Mouse (Mus musculus): ENCODE data around the gene Gna14.

The Gna14 gene

GRCm38 (mm10) chr19:16435531-16436231, at the start of gene Gna14:
TSS of gene Gna14 (plus strand) at chr19:16435762.
- peak; percentile 70 for DNase-seq

- no peak for DNase-seq
Measured at GRCm38 (mm10) chr19:16386514-16386913, 49.0 kb upstream of the Gna14 start.

- DNase-seq: no peak
Measured at GRCm38 (mm10) chr19:16390192-16390795, 45.3 kb upstream of the Gna14 start.

- DNase-seq: no peak
Measured at GRCm38 (mm10) chr19:16394381-16394780, 41.2 kb upstream of the Gna14 start.

- DNase-seq: no peak
Measured at GRCm38 (mm10) chr19:16403101-16403500, 32.5 kb upstream of the Gna14 start.

- no peak for DNase-seq
Measured at GRCm38 (mm10) chr19:16407727-16408126, 27.8 kb upstream of the Gna14 start.

- DNase-seq: no peak
Measured at GRCm38 (mm10) chr19:16411302-16411701, 24.3 kb upstream of the Gna14 start.

DNA sequence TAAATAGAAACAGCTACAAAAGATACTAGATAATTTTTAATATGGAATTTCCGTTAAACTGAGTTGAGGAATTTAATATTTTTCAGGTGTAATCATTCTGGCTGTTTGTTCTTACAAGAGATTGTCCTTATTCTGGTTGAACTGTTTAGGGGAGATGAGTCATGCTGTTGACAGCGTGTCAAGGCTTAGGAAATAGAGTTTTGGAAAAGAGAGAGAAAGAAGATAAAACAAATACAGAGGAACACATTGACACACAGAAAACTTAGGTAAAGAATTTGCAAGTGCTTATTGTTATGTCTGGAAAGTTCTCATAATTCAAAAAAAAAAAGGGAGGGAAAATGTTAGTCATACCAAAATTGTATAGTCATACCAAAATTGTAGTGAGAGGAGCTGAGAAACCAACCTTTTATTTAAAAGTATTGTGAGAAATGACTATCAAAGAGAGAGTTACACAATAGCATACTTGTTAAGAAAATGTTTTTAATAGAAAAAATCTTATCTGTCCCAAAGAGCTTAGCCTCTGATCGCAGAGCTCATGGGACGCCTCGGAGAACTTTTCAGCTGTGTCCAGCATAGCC, 17.4 kb upstream of the Gna14 start:
- no peak for DNase-seq

DNA sequence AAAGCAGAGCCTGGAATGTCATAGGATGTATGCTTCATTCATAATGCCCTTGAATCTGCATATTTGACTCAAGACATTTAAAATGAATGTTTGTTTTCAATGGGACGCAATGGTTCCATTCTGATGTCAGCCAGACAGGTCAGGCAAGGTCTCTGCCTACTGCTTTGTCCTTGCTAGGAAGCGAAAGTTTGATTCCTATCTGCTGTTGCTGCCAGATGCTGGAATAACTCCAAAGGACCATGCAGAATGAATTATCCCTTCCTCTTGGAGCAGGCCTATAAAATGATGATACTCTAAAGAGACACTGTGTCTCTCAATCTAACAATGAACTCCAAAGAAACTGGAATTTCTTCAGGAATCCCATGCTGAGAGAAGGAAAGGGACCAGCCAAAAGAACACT, 10.0 kb upstream of the Gna14 start:
- peak; percentile 11 for DNase-seq

- no peak for DNase-seq
Measured at GRCm38 (mm10) chr19:16431368-16431767, 4.2 kb upstream of the Gna14 start.

DNA sequence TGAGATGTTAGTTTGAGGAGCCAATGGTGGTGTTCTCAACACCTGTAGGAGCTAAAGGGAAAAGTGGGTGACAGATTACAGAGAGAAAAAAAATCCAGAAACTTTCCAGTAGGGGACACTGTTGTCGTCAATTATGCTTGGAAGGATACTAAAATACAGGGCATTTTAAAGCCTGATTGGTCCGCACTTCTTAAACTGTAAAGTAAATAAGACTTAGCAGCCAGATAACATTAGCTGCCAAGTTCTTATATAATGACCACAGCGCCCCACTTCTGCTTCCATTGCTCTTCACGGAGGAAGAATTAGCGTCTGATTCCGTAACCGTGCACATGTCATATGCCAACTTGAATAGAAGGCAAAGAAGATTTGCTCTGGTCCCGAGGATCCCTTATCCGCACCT, 683 bp upstream of the Gna14 start:
- peak; percentile 18 for DNase-seq

DNA sequence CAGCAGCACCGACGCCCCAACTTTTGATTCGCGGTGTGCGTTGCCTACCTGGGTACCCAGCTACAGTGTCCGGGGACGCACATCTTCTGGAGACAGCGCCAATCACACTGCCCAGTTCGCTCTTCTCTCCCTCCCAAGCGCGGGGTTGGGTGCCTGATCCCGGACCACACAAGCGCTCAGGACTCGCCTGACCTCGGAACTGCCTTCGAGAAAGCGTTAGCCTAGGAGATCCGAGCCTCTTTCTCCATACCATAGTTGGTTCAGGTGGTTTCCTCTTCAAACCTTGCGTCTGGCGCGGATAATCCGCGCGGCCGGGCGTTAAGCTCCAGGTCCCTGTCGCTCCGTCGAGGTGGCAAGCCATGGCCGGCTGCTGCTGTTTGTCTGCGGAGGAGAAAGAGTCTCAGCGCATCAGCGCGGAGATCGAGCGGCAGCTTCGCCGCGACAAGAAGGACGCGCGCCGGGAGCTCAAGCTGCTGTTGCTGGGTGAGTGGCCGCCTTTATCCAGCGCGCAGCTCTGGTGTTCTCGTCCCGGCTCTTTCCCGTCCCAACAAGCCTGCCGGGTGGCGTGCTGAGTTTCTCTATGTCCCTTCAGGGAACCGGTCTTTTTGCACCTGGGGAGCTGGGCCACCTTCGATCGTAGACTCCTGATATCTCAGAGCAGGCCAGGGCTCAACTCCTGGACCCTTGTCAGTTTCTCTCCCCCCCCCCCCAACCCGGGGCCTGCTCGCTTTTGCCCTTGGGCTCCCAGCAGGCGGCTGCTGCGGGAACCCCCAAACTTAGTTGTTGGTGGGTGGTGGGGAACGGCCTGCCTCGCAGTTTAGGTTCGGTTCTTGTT, 990 bp downstream of the Gna14 start:
- no peak for DNase-seq

GRCm38 (mm10) chr19:16437170-16437483, 1.6 kb downstream of the Gna14 start:
- no peak for DNase-seq

- DNase-seq: peak; percentile 28
Measured at GRCm38 (mm10) chr19:16437906-16438305, 2.3 kb downstream of the Gna14 start.

GRCm38 (mm10) chr19:16439278-16439677, 3.7 kb downstream of the Gna14 start:
- DNase-seq: peak; percentile 67

DNA sequence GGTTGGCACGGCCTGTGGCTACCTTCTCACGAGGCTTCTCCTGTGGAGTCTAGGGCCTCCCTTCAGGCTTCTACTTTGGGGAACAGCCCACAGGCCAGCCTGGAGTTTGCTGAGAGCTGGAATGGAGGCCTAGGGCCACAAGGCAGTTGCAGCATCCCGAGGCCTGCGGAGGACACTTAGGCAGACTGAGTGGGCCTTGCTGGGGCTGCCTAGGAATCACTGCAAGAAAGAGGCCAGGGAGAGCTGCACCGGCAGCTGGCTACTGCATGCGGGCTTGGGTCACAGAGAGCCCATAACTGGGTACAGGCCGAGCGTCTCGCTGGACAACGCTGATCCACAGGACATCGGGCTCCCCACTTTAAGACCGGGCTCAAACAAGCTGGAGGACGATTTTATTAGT, 4.3 kb downstream of the Gna14 start:
- DNase-seq: no peak

DNA sequence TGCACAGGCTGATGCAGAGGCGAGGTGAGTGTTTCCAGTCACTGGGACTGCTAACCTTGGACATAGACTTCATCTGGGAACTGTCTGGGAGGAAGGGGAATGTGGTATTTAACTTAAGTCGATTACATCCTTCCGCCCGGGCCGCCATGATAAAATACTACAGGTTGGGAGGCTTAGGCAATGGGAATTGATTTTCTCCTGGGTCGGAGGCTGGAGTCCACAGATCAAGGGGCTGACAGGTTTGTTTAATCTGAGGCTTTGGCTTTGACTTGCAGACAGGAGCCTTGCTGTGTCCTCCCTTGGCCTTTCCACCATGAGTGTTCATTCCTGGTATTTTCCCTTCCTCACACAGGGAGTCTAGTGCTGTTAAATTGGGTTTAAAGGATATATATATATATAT, 5.8 kb downstream of the Gna14 start:
- DNase-seq: no peak

- DNase-seq: no peak
Measured at GRCm38 (mm10) chr19:16443335-16443734, 7.8 kb downstream of the Gna14 start.

DNA sequence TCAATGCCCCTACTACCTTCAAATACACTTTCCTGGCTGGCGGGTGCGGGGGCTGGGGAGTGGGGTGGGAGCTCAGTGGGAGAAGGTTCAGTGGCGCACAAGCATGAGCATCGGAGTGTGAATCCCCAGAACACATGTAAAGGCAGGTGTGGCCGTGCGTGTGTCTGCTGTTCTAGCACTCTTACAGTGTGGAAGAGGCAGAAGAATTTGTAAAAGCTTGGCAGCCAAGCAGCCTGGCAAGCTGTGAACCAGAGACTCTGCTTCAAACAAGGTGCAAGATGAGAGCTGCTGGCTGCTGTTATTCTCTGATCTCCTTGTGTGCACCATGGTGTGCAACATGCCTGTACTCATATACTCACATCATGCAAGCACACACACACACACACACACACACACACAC, 11.1 kb downstream of the Gna14 start:
- no peak for DNase-seq

- peak; percentile 27 for DNase-seq
Measured at GRCm38 (mm10) chr19:16447832-16448621, 12.5 kb downstream of the Gna14 start.

DNA sequence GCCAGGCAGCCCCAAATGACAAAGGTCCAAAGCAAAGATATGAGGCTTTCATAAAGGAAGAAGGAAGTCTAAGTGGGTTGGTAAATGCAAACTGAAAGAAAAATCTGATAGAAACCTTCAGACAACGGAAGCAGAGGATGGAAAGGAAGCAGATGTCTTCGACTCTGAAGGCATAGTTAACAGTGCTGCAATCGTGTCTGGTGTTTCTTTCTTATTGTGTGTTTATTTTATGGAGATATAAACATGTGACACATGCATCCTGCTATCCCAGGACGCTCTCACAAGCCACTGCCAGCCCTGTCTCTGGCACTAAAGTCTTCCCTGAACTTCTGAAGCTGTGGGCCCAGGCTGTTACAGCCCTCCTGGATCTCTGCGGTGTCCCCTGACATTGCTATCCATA, 13.2 kb downstream of the Gna14 start:
- DNase-seq: no peak

- peak; percentile 23 for DNase-seq
Measured at GRCm38 (mm10) chr19:16450824-16451223, 15.3 kb downstream of the Gna14 start.

DNA sequence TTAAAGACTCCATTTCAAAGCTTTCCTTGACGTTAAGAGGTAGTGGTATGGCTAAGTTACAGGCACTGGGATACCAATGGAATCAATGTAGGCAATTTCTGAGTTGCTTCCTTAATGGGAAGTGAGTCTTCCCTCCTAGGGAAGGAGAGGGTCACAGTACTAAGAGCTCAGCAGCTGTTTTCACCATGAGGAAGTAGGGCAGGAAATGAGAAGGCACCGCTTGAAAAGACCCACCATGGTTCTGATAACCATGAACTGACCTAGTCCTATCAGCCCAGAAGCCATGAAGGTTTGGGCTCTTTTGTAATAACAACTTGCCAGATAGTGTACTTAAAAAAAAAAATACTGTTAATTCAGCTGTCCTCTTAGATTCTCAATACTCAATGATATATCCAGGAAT, 20.6 kb downstream of the Gna14 start:
- DNase-seq: no peak
